Mouse (Mus musculus) midbrain, postnatal 0 days (tissue): ENCODE results near the gene Vps13d. TPM values are rescaled to one million over a fixed set of nuclear protein-coding genes. Genes with fewer than 3 reads are reported as not detected.

Experiments used
- ATAC-seq: fragments of 200-750 bp; cut with Nextera tagmentation; 2 replicates; pipeline ENCODE4 v1.8.0; 2017; ENCODE audit warnings: moderate number of reproducible peaks, mild to moderate bottlenecking, moderate TSS enrichment, moderate library complexity; ENCODE audit not compliant: low FRiP score
- DNase-seq: peaks from one replicate; pipeline ENCODE4 v3.0.0-alpha.2; 2015; ENCODE audit warnings: low spot score
- H3K27ac ChIP-seq: fragments of 300-500 bp; sonication (generic); 2 replicates; pipeline ENCODE4 v1.5.1; 2014; ENCODE audit warnings: low read depth, mild to moderate bottlenecking, low read length, mixed read lengths
- H3K27me3 ChIP-seq: fragments of 300-500 bp; sonication (generic); 2 replicates; pipeline ENCODE4 v1.6.1; 2014; ENCODE audit warnings: low read length, control low read depth, mixed read lengths; ENCODE audit not compliant: insufficient read depth
- H3K36me3 ChIP-seq: fragments of 300-500 bp; sonication (generic); 2 replicates; pipeline ENCODE4 v1.6.1; 2014; ENCODE audit warnings: low read length, control low read depth, mixed read lengths; ENCODE audit not compliant: insufficient read depth
- H3K4me1 ChIP-seq: fragments of 300-500 bp; sonication (generic); 2 replicates; pipeline ENCODE4 v1.6.1; 2014; ENCODE audit warnings: mild to moderate bottlenecking, control low read depth, antibody characterized with exemption, low read length, mixed read lengths; ENCODE audit not compliant: insufficient read depth
- H3K4me2 ChIP-seq: fragments of 300-500 bp; sonication (generic); 2 replicates; pipeline ENCODE4 v1.6.1; 2014; ENCODE audit warnings: low read depth, mild to moderate bottlenecking, low read length, mixed read lengths; ENCODE audit not compliant: poor library complexity, severe bottlenecking
- H3K4me3 ChIP-seq: fragments of 300-500 bp; sonication (generic); 2 replicates; pipeline ENCODE4 v1.5.1; 2014; ENCODE audit warnings: low read depth, mild to moderate bottlenecking, low read length, moderate library complexity
- H3K9ac ChIP-seq: fragments of 300-500 bp; sonication (generic); replicated peaks from 2 replicates; pipeline ENCODE4 v1.6.1; 2014; ENCODE audit warnings: mild to moderate bottlenecking, low read length, moderate library complexity, mixed read lengths; ENCODE audit not compliant: poor library complexity, severe bottlenecking
- H3K9me3 ChIP-seq: fragments of 300-500 bp; sonication (generic); 2 replicates; pipeline ENCODE4 v1.6.1; 2016; ENCODE audit warnings: low read length, control low read depth
- CTCF ChIP-seq: IDR thresholded peaks from 2 replicates; pipeline ENCODE4 v1.5.1; 2016; ENCODE audit warnings: antibody characterized with exemption, mild to moderate bottlenecking
- WGBS: fragments of 180-500 bp; shearing (Covaris S2); extraction: QIAGEN DNeasy Blood & Tissue Kit; methylation state at CpG from one replicate; pipeline ENCODE4 v1.1.7; 2014; 5-methylcytosine and 5-hydroxymethylcytosine counted together
- polyA plus RNA-seq: library from polyadenylated mRNA; unstranded; fragments of >200 nt; fragmentation: Nextera tagmentation; extraction: Ambion mirVana; gene quantifications from 2 replicates; pipeline ENCODE4 v1.2.1, GENCODE M21; 2015
- total RNA-seq: library from RNA; depleted of rRNA; stranded (reverse); fragments of >200 nt; gene quantifications from 2 replicates; pipeline ENCODE4 v1.2.3, GENCODE M21; 2014

The Vps13d gene
- total and polyA plus RNA-seq, 2 experiments from 2014 or later = 9.1 to 35.6 TPM

DNA sequence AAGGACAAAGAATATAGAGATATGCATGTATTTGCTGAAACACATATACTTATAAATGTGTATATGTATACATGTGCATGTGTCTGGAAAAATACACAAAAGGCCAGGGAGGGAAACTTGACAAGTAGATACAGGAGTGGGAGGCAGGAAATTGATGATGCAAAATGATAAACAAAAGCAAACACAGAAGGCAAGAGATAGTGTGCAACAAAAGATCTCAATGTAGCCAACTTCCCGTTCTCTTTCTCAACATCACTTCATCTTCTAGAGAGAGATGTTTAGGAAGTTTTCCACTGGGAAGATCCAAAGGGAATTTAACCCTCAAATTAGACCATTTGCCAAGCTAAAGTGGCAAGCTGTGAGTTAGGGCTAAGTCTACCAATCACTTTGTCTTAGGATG, 238.5 kb downstream of the Vps13d start:
- Histone ChIP-seq H3K9ac (no peak overlapping the region), H3K4me2 (no peak overlapping the region), H3K4me3 (no peak overlapping the region), H3K36me3 (no peaks in the 10 kb centered on the region), H3K4me1 (no peaks in the 10 kb centered on the region), H3K9me3 (no peaks in the 10 kb centered on the region), H3K27me3 (no peaks in the 10 kb centered on the region), H3K27ac (no peak overlapping the region)
- WGBS = 85% methylated on average over 1 of the region's 1 CpGs
- no peak for TF ChIP-seq CTCF
- DNase-seq (no peak), ATAC-seq (no peak)

DNA sequence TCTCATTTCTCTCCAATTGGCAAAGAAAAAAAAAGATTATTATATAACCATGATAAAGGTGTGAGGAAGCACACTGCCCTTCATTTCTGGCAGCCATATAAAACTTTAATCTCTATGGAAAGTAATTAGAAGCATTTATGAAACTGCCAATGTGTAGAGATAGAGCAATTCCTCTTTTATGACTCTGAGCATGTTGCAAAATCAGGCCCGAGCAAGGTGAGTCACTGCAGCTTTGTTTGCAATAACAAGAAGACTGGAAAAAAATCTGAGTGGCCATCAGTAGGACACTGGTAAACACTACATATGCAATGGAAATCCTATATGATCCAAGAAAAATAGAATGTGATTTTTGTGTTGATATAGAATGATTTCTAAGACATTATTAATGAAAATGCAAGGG, 238.9 kb downstream of the Vps13d start:
- TF ChIP-seq CTCF = no peak
- Histone ChIP-seq H3K36me3 (no peaks in the 10 kb centered on the region), H3K27me3 (no peaks in the 10 kb centered on the region), H3K9ac (no peak overlapping the region), H3K27ac (no peak overlapping the region), H3K4me1 (no peaks in the 10 kb centered on the region), H3K4me2 (no peak overlapping the region), H3K4me3 (no peak overlapping the region), H3K9me3 (no peaks in the 10 kb centered on the region)
- DNase-seq (no peak), ATAC-seq (no peak)
- WGBS = 96% methylated on average over 1 of the region's 1 CpGs

DNA sequence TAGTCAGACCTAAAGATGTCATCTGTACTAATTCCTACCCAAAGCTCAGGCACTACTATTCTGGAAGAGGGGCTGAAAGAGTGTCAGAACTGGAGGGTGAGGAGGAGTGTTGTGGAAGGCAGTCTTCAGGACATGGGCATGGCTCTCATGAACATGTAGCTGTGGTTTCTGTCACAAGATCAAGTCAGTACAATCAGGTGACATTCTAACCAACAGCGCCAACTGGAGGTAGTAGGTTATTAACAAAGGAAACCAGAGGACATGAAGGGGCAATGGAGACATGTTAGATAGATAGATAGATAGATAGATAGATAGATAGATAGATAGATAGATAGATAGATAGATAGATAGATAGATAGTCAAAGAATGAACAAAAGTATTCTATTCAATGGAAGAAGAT, 241.4 kb downstream of the Vps13d start:
- 97% methylated on average over 1 of the region's 1 CpGs for WGBS
- no peaks in the 10 kb centered on the region for H3K27me3 ChIP-seq
- H3K9me3 ChIP-seq = no peaks in the 10 kb centered on the region
- ATAC-seq = no peak
- no peak for TF ChIP-seq CTCF
- H3K27ac ChIP-seq = no peak overlapping the region
- no peak for DNase-seq
- no peak overlapping the region for H3K4me3 ChIP-seq
- H3K36me3 ChIP-seq = no peaks in the 10 kb centered on the region
- H3K9ac ChIP-seq = no peak overlapping the region
- no peak overlapping the region for H3K4me2 ChIP-seq
- H3K4me1 ChIP-seq = no peaks in the 10 kb centered on the region

DNA sequence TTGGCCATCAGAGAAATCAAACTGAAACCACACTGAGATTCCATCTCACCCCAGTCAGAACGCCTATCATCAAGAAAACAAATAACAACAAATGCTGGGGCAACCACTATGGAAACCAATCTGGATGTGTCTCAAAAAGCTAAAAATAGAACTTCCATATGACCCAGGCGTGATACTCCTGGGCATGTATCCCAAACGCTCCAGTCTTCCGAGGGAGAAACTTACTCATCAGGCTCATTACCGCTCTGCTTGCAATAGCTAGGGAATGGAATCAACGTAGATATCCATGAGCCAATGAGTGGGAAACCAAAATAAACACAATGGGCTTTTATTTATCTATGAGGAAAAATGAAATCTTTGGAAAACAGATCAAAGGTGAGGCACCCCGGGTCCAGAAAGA, 242.9 kb downstream of the Vps13d start:
- Histone ChIP-seq H3K4me1 (no peaks in the 10 kb centered on the region), H3K27ac (no peak overlapping the region), H3K9ac (no peak overlapping the region), H3K9me3 (no peaks in the 10 kb centered on the region), H3K27me3 (no peaks in the 10 kb centered on the region), H3K36me3 (no peaks in the 10 kb centered on the region), H3K4me3 (no peak overlapping the region), H3K4me2 (no peak overlapping the region)
- TF ChIP-seq CTCF = no peak
- peak; percentile 57 for DNase-seq
- ATAC-seq = no peak
- 91% methylated on average over 7 of the region's 7 CpGs for WGBS

DNA sequence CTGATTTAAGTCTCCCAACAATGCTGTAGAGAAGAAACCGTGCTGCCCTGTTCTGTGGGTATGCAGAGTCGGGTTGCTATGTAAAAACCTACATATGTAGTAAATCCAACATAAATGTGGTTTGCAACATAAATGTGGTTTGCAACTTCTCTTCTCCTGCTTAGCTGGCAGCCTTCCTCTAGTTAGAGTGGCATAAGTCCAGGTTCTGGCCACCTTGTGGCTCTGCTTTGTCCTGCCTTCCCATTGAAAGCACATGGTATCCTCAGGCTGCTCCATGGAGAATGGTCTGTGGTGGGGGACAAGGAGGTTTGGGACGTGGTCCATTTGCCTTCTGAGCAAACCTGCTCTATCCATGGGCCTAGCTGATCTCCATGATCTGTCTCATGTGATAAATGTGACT, 243.9 kb downstream of the Vps13d start:
- TF ChIP-seq CTCF = no peak

DNA sequence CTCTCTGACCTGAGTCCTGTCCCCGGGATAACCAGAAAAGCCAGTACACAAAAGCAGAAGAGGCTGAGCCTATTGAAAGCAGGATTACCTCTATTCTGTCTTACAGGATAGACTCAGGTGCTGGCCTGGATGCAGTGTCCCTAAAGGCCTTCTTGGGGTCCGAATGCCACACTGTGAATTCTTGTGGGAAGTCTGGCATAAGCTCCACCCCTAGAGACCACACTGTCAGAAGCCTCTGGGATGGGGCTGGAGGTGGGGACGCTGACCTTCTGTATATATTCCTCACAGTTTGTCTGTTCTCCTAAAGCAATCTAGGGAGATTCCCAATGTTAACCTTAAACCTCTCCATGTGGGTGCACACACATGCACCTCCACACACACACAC, 244.5 kb downstream of the Vps13d start:
- Histone ChIP-seq H3K4me2 (no peak overlapping the region), H3K36me3 (no peaks in the 10 kb centered on the region), H3K27me3 (no peaks in the 10 kb centered on the region), H3K27ac (no peak overlapping the region), H3K9ac (no peak overlapping the region), H3K4me1 (no peaks in the 10 kb centered on the region), H3K4me3 (no peak overlapping the region), H3K9me3 (no peaks in the 10 kb centered on the region)
- TF ChIP-seq CTCF = no peak
- DNase-seq (no peak), ATAC-seq (no peak)
- 51% methylated on average over 3 of the region's 3 CpGs for WGBS

More for the DNA sequence above, 243.9 kb downstream of the Vps13d start:
- Histone ChIP-seq H3K4me1 (no peaks in the 10 kb centered on the region), H3K27ac (no peak overlapping the region), H3K27me3 (no peaks in the 10 kb centered on the region), H3K9ac (no peak overlapping the region), H3K9me3 (no peaks in the 10 kb centered on the region), H3K4me2 (no peak overlapping the region), H3K4me3 (no peak overlapping the region), H3K36me3 (no peaks in the 10 kb centered on the region)
- DNase-seq (no peak), ATAC-seq (no peak)
- 90% methylated on average over 3 of the region's 3 CpGs for WGBS
